24 mouse cellular contexts compared by ENCODE assay signal in genomic region chr7:142080876-142081275, GRCm38 (mm10). TPM values are rescaled to one million over a fixed set of nuclear protein-coding genes. Genes with fewer than 3 reads are reported as not detected.
"Had no signal": no experiment of that assay in that cellular context is flagged by ENCODE, and none has a peak within 500 bp of the region (broad histone marks: within the 10 kb centered on the region; RNA-seq: fewer than 3 reads in every experiment).

No protein-coding gene starts in this region.

- ATAC-seq: midbrain, embryonic 16.5 days had no signal

- H3K9me3 ChIP-seq: midbrain, embryonic 10.5 days; midbrain, embryonic 12.5 days; neural tube, embryonic 13.5 days; neural tube, embryonic 15.5 days had no signal

- H3K4me3 ChIP-seq: midbrain, embryonic 10.5 days; midbrain, embryonic 12.5 days; myocyte; neural tube, embryonic 13.5 days; neural tube, embryonic 15.5 days had no signal

- H3K9ac ChIP-seq: lung, embryonic 14.5 days; midbrain, embryonic 12.5 days; neural tube, embryonic 13.5 days; neural tube, embryonic 15.5 days had no signal

- DNase-seq: lung, embryonic 14.5 days; lung, postnatal 10 days; lung, postnatal 4 days; midbrain, embryonic 14.5 days; retina, postnatal 1 day; right cerebral cortex, adult 18-20 months; right cerebral cortex, postnatal 25 days; right cerebral cortex, postnatal 4 days; spleen, adult 18-20 months; thymus, adult 18-20 months; thymus, postnatal 14 days; thymus, postnatal 36 days had no signal

- H3K4me2 ChIP-seq: lung, embryonic 14.5 days; midbrain, embryonic 12.5 days; neural tube, embryonic 13.5 days; neural tube, embryonic 15.5 days had no signal

- H3K27ac ChIP-seq: midbrain, embryonic 10.5 days; midbrain, embryonic 12.5 days; neural tube, embryonic 13.5 days; neural tube, embryonic 15.5 days had no signal

RNA-seq across cellular contexts. Expression of gene Gm45618, which starts 39.7 kb away (rescaled TPM):
- polyA plus RNA-seq: lung, embryonic 14.5 days; lung, embryonic 16.5 days; midbrain, embryonic 10.5 days; midbrain, embryonic 12.5 days; myocyte; neural tube, embryonic 11.5 days; neural tube, embryonic 13.5 days; small intestine, adult 2 months; stomach, embryonic 14.5 days; stomach, embryonic 16.5 days; thymus, postnatal 0 days had no signal

RNA-seq across cellular contexts. Expression of gene Gm39115, which starts 55.0 kb away (rescaled TPM):
- polyA plus RNA-seq: lung, embryonic 14.5 days; lung, embryonic 16.5 days; midbrain, embryonic 10.5 days; midbrain, embryonic 12.5 days; midbrain, embryonic 14.5 days; midbrain, embryonic 16.5 days; myocyte; neural tube, embryonic 11.5 days; neural tube, embryonic 13.5 days; neural tube, embryonic 15.5 days; small intestine, adult 2 months; stomach, embryonic 14.5 days; stomach, embryonic 16.5 days; thymus, postnatal 0 days had no signal
